Mouse (Mus musculus) yolk sac, embryonic 10.5 days (tissue): ENCODE data around the gene Klhl42.

Source experiments
- DNase-seq: peaks from one replicate; pipeline ENCODE4 v3.0.0-alpha.2; 2017; ENCODE audit warnings: low spot score

Klhl42 gene

DNA sequence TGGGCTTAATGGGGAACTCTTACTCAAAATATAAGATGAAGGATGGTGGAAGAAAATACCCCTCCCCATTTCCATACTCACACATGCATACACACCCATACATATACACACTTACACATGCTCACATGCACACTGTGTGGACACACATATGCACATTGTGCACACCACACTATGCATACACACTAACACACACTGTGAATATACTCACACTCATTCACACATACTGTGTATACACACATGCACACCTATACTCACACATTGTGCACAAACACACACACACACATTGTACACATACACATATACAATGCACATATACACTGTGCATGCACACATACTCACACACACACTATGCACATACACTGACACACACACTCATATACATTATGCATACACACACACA lies 60.7 kb downstream of the Klhl42 start:
- no peak for DNase-seq

DNA sequence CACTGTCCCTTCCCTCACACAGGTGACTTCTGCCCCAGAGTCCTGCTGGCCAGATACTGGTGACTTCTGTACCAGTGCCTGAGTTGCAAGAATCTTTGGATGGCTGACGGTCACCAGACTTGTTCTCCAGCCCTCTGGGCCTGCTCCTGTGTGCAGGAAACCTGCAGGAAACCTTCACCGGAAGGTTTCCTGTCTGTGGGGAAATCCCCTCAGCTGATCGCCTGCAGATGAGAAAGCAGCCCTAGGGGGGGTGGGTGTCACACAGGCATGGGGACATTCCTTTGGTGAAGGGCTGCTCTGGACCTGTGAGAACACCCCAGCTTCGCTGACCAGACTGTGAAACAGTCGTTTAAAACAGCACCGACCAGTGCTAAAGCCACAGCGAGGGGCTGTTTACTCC lies 63.9 kb downstream of the Klhl42 start:
- DNase-seq = no peak

DNA sequence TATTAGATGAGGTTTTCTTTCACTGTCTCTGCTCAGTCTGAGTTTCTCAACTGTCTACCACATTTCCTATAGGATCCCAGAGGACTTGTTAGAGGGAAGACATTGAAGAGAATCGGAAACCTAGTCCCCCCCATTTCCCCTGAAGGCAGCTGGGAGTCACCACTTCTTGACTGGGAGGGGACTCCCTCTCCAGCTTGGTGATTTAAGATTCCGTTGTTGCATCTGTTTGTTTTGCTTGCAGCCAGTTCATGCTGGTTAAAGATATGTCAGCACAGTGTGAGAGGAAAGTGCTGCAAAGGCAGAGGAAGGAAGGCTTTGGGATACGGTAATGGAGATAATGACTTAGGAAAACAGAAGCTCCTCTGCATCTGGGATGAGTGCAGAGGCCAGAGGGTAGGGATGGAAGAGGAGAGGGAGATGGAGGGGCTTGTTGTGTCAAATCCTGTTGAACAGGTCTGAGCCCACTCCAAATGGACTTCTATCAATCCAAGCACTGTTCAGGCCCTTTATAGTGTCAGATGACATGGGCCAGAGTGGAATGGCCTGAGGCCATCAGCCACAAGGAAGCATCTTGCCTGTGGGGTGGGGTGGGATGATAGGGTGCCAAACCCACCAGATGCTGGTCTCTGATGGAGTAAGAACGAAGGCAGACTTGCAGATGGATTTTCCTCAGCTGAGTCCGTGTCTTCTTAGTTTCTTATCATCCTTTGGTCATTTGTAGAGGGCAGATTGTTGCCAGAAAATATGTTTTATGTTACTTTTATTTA lies 70.8 kb downstream of the Klhl42 start:
- DNase-seq = no peak
